Mouse (Mus musculus): ENCODE results near the gene Tmcc3. TPM values are rescaled to one million over a fixed set of nuclear protein-coding genes. Genes with fewer than 3 reads are reported as not detected.

The Tmcc3 gene
- total RNA-seq, 2 experiments from 2014 or later, result 25.7 to 31.5 TPM

DNA sequence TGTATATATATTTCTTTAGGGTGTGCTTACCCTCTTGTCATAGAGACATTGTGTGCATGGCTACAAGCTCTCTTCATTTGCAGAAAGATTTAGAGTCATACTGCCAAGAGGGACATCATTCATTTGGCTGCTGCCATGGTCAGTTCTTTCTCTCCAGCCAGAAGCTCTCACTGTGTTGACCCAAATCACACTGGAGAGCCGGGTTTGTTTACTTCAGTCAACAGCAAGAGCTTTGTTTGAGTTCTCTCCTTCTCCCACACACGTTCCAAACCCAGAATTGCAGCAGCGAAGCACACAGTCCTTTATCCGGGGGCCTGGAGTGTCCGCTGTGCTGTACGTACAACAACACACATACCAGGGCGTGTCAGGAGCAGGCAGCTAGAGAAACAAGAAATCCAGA is 154.6 kb downstream of the Tmcc3 start:
- DNase-seq, result peak; percentile 56 to 59

DNA sequence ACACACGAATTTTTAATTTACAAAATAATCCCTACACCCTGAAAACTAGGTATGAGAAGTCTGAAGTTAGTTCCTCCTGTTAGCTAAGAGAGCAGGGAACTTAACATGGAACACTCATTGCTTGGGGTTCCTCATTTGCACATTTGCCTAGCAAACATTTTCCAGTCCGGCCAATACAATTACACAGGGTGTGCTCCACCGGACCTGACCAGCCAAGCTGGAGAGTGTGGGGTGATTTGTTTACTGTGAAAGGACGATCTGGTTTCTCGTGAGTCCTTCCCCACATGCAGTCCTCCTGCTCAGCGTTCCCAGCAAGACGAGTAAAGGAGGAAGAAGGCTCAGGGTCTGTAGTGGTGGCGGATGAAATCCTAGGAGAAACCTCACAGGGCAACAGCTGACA is 159.7 kb downstream of the Tmcc3 start:
- DNase-seq, result peak in 1 of 2 experiments; percentile 26

DNA sequence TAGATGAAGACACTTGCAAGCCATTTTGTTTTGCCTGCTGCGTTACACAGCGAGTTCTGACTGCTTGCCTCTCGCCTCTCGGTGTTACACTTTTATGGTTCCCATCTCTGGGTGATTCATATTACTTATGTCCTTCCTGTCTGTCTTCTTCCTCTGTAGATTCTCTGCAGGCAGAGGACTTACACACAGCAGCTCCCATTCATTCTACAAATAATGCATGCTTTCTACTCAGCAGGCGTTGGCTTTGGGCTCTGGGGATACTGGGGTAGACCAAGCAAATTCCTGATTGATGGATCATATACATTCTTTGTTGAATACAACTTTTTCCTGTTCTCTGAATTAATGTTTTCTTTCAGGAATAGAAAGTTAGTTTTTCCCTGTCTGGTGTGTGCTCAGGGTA is 161.8 kb downstream of the Tmcc3 start:
- DNase-seq, result no peak

DNA sequence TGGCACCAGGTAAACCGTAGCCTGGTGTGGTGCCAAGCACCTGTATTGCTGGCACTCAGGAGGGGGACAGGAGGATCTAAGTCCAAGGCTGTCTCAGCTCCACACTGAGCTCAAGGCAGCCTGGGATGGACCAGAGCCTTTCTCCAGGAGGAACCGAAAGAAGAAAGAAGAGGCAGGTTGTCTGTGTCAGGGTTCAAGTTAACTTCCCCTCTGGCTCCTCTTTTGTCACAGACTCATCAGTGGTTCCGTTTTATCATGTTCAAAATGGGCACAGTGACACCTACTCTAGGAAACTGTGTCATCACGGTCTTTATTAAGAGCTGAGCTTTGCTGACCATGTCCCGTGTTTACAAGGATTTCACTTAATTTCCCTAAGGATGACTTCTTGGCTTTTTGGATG is 162.4 kb downstream of the Tmcc3 start:
- DNase-seq, result no peak

DNA sequence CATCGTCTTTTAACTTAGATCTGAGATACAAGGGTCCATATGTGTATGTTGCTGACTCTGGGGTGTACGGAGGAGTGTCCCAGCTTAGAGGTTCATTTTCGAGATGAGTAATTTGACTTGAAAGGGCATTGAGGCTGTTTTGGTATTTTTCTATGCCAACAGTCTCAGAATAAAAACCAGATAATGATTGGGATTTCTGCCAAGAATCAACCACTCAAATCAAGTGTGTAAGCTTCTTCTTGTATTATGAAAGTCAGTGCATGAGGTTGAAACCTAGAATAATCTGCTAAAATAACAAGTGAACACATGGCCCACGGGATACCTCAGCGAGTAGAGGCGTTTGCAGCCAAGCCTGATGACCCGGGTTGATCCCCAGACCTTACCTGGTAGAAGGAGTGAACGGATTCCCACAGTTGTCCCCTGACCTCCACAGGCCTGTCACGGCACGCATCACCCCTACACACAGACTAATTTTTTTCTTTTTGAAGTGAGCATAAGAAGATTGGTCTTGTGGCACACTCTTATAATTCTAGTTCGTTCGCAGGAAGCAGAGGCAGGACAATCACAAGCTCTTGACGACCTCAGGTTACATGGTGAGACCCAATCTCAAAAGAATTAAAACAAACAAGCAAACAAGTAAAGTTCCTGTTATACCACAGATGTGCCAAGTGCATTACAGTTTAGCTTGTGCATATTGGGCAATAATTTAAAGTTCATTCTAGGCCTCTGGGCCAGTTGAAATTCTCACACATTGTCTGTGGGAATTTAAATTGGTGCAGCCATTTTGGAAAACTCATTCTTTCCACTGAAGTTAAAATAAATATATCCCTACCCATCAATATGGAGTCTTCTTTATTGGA is 165.8 kb downstream of the Tmcc3 start:
- DNase-seq, result no peak

DNA sequence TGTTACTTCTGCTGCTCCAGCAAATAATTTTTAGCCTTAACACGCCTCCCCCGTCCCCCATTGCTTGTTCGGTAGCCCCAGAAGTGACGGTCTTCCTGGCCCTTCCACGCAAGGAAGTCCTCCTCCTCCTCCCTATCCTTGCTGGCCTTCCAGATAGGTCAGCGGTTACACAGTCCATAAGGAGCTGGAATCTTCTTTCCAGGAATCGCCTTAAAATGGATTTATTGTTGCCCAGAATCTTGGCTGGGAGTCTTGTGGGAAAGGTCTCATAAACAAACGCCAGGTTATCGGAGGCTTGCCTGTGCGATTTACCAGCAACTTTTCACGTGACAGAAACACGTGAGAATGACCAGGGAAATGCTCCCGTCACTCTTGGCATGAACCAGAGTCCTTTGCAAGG is 167.9 kb downstream of the Tmcc3 start:
- peak; percentile 84 to 88 for DNase-seq

DNA sequence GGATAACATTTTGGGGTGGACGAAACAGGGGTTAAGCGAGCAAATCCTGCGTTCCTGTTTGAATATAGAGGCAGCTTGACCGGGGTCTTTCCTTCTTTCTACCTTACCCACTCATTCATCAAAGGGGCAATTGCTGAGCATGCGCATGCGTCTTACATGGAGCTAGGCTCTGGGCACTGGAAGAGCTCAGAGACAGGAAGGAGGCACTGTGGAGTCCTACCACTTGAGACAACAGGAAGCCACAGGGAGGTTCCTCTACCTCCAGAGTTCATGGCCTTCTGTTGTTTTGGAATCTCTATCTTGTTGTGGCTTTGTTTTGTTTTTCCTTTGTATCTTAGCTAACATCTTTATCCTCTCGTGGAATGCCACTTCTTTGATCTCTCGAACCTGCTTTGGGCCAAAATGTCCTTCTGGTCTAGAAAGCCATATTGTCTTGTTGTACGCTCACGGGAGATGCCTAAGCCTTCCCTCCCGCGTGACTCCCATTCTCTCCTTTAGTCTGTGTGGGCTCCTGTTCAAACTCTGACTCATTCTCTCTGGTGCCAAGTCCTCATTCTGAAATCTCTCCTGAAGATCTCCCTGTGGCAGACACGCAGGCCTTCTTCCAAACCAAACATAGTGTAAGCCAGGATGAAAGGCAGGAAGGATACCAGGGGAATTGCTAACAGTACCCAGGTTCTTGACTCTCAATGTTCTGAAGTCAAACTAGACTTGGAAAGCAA is 168.8 kb downstream of the Tmcc3 start:
- peak; percentile 84 to 90 for DNase-seq

DNA sequence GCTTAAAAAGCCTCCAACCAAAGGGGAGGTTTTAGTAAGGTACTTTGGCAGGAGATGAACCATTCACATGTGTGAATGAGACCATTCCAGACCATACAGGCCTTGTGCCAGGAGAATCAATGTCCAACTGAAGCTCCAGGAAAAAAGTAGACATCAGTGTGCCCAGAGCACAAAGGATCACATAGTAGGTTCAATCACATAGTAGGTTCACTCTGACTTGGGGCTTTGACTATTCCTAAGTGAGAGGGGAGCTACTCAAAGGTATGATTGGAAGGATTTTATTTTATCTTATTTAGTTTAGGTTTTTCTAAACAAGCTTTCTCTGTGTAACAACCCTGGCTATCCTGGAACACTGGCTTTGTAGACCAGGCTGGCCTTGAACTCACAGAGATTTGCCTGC is 169.9 kb downstream of the Tmcc3 start:
- no peak for DNase-seq

DNA sequence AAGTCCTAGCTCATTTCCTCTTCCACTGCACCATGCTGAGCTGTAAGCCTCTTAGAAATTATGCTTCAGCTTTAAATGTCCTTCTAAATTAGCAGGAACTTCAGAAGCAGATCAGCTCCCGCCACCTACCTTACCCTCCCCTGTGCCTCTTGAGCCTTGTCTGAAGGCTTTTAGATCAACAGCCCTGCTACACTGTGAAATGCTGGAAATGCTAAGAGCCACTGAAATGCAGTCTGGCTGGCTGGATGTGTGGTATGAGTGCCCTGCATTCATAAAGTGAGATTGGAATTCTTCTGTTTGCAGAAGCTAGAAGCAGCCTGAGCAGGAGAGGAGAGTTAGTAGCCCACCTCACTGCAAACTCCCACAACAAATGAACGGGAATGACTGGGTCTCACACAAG is 174.4 kb downstream of the Tmcc3 start:
- DNase-seq, result no peak

DNA sequence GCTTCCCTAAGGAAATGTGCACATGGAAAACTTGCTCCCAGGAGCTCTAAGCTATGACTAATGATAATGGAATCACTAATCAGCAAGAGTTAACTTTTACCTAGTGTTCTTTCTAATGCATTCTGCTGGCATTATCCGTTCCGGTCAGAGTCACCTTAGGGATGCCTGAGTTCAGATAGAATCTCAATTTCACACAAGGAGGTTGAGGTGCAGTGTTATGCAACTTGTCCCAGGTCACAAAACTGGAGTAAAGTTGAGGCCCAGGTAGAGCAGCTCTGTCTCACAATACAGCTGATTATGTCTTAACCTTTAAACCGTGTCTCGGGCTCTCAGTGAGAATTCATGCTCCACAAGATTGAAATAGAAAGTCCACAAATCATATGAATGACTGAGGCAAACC is 177.8 kb downstream of the Tmcc3 start:
- DNase-seq, result no peak

DNA sequence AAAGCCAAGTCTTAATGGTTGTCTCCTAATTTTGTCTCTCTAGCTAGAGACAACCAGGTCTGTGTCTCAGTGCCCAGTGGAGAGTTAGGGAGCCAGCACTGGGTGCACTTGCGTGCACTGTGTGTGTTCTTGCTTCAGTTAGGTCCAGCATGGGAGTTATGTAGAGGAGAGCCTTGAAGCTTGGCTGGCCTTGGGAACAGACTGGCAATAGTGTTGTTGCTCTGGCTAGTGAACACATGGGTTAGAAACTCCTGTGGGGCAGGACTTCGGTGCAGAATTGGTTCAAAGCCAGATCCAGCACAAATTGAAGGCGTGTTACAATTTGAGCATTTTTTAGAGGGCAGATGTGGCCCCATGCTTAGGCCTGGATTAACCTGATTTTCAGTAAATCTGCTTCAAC is 179.3 kb downstream of the Tmcc3 start:
- no peak for DNase-seq

DNA sequence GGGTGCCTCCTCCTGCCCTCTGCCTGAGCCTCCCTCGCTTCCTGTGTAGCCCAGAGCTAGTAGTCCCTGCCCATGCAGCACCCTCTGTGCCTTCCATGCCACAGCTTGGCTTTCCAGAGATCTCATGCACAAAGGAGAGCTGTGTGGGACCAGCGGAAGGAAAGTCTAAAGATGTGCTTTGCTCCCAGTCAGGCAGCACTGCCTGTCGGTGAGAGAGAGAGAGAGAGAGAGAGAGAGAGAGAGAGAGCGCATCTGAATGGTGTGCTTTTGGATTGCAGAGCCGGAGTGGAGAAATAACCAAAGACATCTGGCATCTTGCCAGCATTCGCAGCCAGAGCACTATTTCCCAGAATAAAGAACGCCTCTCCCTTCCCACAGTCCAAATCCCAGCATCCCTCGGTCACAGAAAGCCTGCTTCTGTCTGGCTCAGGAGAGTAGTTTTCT is 182.7 kb downstream of the Tmcc3 start:
- DNase-seq, result peak; percentile 78 to 79

DNA sequence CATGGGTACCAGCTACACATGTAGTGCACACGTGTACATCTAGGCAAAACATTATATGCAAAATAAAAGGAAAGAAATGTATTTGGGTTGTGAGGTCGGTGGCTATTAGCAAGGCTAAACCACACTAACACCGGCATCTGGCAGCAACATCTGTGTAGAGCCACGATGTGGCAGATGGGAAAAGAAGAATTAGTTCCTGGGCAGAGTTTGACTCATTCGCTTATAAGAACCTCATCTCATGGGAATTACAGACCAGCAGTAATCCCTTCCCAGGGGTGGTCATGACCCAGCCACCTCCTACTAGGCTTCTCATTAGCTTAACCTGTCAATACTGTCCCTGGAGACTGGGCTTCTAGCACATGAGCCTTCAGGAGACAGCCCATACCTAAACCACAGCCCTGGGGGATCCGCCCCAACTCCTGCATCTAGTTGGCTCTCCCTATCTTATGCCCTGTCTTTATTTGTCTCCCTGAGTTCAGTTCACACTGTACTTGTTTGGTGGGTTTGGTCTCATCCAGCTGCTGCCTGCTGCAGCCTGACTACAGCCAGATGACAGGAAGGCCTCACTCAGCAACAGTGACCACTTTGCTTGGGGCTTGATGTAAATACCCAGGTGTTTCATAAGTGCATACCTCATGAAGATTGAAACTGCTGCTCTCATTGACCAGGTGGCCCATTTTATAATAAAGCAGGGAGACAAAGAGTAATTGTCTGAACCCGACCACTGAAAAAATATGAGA is 183.9 kb downstream of the Tmcc3 start:
- no peak for DNase-seq

DNA sequence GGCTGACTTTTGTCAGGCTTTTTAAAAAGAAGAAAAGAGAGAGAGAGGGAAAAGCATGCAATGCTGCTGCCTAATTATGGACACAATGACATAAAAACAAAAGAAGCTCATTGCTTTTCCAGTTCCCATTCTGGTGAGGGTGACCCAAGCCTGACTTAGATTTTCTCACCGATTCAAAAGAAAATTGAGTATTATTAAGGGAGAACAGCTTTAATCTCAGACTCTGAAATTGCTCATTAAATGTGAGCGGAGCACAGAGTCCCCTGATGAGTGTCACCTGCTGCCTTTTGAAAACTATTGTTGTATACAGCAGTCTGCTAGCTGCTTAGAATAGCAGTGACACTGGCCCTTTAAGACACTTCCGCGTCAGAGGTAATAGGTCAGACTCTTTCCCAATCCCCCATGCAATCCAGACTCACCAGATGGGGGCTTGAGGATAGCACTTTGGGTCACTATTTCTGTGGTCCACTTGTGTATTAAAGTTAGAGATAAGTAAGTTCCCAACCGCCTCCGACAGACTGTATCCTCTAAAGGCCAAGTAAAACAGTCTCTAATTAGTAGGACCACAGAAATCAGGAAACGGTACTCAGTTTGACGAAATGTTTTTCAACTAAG is 185.2 kb downstream of the Tmcc3 start:
- peak in 1 of 2 experiments; percentile 42 for DNase-seq

DNA sequence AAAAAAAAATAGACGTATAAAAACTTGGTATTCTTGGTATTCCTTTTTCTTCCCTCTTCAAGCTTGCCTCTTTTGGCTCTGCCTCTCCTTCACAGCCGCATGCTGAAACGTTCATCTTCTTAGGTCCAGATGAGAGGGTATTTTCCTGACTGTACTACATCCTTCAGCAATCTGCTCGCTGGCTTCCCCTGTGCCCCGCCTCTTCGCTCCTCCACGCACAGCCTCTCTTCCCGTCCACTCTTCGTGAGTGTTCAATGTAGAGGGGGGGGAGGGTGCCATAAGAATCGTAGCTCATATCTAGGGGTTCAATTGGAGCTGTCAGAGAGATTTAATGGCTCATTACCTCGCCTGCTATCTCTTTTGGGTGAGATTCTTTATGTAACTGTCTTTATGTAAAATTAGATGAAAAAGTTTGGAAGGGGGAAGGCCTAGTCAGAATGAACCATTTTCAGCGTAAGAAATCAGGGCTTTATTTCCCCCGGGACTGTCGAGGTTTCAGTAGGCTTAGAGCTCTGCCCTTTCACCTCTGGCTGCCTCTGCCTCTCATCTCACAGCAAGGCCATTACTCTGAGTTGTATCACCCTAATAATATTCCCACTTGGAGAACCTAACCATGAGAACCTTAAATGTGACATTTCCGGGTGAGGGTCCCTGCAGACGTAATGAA is 188.6 kb downstream of the Tmcc3 start:
- no peak for DNase-seq

DNA sequence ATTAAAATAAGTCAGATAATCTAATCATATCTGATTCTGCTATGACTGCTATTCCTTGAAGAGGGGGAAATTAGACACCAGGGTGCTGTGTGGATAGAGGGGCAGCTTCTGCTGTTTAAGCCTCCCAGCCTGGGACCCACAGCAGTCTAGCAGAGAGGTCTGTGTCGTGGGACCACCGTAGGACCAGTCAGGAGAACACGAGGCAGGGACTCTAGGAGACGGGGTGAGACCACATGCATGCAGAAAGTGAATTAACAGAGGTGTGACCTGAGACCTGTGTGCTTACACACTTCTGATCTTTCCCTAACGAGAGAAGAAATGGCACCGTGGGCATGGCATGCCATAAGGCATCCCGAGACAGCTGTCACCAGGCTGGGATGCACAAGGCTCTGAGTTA is 189.1 kb downstream of the Tmcc3 start:
- DNase-seq, result no peak

DNA sequence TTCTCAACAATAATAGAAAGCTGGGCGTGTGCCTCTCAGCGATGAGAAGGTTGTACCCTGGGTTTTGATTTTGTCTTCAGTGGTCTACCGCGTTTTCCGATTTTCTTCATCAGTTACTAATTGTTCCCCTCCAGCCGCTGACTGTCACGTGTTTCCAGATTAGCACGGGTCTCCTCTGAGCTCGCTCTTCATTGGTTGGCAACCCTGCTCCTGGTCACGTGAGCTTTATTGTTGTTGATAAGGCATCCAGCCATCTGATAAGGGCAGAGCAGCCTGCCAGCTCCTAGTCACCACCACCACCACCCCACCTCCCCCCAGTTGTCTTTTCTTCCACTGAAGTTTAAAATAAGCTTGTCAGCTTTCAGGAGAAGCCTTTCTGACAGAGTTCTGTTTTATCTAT is 190.0 kb downstream of the Tmcc3 start:
- DNase-seq, result no peak

DNA sequence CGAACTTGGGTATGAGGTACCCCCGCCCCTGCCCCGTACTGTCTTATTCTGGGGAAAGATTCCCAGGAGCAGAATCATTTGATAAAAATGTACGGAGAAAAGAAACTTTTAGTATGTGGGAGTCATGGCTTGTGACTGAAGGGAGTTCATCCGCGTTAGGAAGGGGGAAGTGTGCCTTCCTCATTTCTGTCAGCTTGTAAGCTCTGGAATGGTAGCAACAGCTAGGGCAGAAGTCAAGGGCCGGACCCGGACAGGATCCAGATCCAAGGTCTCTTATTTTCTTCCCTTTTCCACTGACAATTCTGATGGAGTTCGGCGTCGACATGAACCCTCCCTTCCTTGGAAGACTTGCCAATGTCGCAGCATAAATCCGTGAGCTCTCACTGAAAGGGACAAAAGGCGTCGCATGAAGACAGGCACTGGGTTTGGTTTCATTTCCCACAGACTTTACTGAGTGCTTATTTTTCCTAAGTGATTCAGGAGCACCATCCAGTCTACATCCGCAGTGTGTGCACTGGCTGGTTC is 193.6 kb downstream of the Tmcc3 start:
- DNase-seq, result peak in 1 of 2 experiments; percentile 57

DNA sequence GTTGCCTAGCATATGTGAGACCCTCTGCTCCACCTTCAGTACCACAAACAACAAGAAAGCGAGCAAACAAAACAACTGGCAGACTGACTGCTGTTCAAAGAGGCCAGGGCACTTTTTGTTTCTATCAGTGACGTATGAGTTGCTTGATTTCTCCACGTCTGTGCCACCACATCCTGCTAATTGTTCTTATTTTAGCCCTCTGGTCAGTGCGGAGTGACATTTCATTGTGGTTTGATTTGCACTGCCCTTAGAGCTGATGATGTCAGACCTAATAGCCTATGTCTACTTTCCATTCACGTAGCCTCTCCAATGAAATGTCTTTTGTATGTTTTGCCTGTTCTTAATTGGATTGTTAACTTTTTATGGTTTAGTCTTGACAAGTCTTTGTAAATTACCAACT is 197.1 kb downstream of the Tmcc3 start:
- no peak for DNase-seq

DNA sequence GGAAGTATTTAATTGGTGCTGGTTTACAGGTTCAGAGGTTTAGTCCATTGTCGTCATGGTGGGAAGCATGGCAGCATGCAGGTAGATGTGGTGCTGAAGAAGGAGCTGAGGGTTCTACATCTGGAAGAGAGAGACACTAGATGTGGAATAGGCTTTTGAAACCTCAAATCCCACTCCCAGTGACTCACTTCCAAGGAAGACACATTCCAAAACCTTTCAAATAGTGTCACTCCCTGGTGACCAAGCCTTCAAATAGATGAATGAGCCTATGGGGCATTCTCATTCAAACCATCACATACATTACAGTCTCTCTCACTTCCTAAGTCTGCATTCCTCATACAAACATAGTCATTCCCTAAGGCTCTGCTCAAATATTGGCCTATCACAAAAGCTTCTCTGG is 201.0 kb downstream of the Tmcc3 start:
- no peak for DNase-seq

DNA sequence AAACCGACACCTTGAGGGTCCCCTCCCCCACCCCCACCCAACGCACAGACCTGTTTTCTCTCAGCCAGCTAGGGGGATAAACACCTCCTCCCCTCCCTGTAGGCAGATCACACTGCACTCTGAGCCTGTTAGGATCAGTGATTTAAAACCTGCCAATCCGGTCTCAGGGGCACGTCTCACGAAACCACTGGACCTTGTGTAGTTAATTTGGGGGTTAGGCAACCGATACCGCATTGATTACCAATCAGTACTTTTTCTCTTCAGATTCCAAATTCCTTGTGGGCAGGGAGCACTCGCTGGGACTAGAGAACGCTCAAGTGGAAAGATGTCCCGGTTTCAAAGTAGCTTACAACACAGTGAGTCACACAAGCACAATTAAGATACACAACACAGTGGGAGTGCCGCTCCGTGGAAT is 202.3 kb downstream of the Tmcc3 start:
- no peak for DNase-seq

All from heart, adult 18-20 months (tissue).